Mouse (Mus musculus) midbrain, embryonic 11.5 days (tissue): ENCODE data around the gene Faf1. TPM values are rescaled to one million over a fixed set of nuclear protein-coding genes. Genes with fewer than 3 reads are reported as not detected.

Experiments used
- ATAC-seq: fragments of 200-750 bp; cut with Nextera tagmentation; 2 replicates; pipeline ENCODE4 v1.8.0; 2017; ENCODE audit warnings: moderate TSS enrichment, moderate library complexity; ENCODE audit not compliant: low FRiP score
- DNase-seq: peaks from one replicate; pipeline ENCODE4 v3.0.0; 2015; ENCODE audit warnings: low spot score; ENCODE audit errors: missing footprints
- H3K27ac ChIP-seq: fragments of 300-500 bp; sonication (generic); 2 replicates; pipeline ENCODE4 v1.5.1; 2014; ENCODE audit warnings: low read depth, low read length
- H3K27me3 ChIP-seq: fragments of 300-500 bp; sonication (generic); 2 replicates; pipeline ENCODE4 v1.6.1; 2014; ENCODE audit warnings: mild to moderate bottlenecking, low read length, moderate library complexity, mixed read lengths; ENCODE audit not compliant: control insufficient read depth, insufficient read depth
- H3K36me3 ChIP-seq: fragments of 300-500 bp; sonication (generic); 2 replicates; pipeline ENCODE4 v1.6.1; 2014; ENCODE audit warnings: mild to moderate bottlenecking, low read length, moderate library complexity, mixed read lengths; ENCODE audit not compliant: control insufficient read depth, insufficient read depth
- H3K4me1 ChIP-seq: fragments of 300-500 bp; sonication (generic); 2 replicates; pipeline ENCODE4 v1.6.1; 2014; ENCODE audit warnings: low read length; ENCODE audit not compliant: control insufficient read depth, insufficient read depth
- H3K4me2 ChIP-seq: fragments of 300-500 bp; sonication (generic); 2 replicates; pipeline ENCODE4 v1.6.1; 2014; ENCODE audit warnings: mild to moderate bottlenecking, moderate library complexity
- H3K4me3 ChIP-seq: fragments of 300-500 bp; sonication (generic); 2 replicates; pipeline ENCODE4 v1.5.1; 2014; ENCODE audit warnings: low read depth, low read length
- H3K9ac ChIP-seq: fragments of 300-500 bp; sonication (generic); 2 replicates; pipeline ENCODE4 v1.6.1; 2014; ENCODE audit warnings: low read length
- H3K9me3 ChIP-seq: fragments of 300-500 bp; sonication (generic); 2 replicates; pipeline ENCODE4 v1.6.1; 2016; ENCODE audit warnings: low read length; ENCODE audit not compliant: control insufficient read depth
- WGBS: fragments of 180-500 bp; shearing (Covaris S2); extraction: QIAGEN DNeasy Blood & Tissue Kit; methylation state at CpG from one replicate; pipeline ENCODE4 v1.1.7; 2014; 5-methylcytosine and 5-hydroxymethylcytosine counted together
- polyA plus RNA-seq: library from polyadenylated mRNA; unstranded; fragments of >200 nt; fragmentation: Nextera tagmentation; extraction: Ambion mirVana; gene quantifications from 2 replicates; pipeline ENCODE4 v1.2.1, GENCODE M21; 2014

The Faf1 gene
- polyA plus RNA-seq, 1 experiment from 2014 or later, result 42.4 TPM

DNA sequence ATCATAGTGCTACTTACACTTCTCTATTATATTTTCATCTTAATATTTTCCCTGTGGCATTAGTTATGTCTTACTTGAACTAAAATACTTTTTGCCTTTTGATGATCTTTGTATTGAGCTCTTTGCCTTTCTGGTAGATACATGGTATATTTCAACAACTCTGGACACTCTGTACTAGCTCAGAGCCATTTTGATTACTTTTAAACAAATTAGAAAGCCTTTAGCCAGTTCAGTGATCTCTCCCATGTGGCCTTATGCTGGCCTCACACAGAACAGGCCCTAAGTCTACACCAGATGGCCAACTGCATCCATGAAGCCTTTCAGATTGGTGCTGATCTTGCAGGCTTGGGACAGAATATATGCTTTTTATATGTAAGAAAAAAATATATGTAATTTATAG is 23.1 kb upstream of the Faf1 start:
- Histone ChIP-seq H3K27me3 (peaks cover 40% of the 10 kb centered on the region), H3K27ac (no peak overlapping the region), H3K4me1 (peaks cover 8% of the 10 kb centered on the region), H3K4me3 (no peak overlapping the region), H3K4me2 (no peak overlapping the region), H3K36me3 (no peaks in the 10 kb centered on the region), H3K9me3 (no peaks in the 10 kb centered on the region), H3K9ac (no peak overlapping the region)
- ATAC-seq (no peak), DNase-seq (no peak)

DNA sequence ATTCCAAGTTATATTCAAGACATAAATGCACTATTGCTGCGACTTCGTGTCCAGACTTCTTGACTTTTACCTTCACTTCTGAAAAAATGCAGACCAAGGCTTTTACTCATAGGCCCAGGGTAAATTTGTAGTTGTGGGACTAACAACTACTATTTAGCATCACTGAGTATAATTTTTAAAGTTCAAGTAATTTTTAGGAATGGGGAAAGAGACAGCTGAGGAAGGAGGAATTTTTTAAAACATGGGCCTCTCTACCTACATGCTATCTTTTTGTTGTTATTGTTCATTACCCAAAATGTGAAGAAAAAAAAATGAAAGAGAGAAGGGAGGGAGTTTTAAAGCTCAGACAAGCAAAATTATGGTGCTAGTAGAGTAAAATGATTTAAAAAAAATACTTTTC is 21.7 kb upstream of the Faf1 start:
- Histone ChIP-seq H3K4me1 (peaks cover 8% of the 10 kb centered on the region), H3K27me3 (peaks cover 52% of the 10 kb centered on the region), H3K4me2 (no peak overlapping the region), H3K27ac (no peak overlapping the region), H3K9ac (no peak overlapping the region), H3K36me3 (no peaks in the 10 kb centered on the region), H3K4me3 (no peak overlapping the region), H3K9me3 (no peaks in the 10 kb centered on the region)
- ATAC-seq, result no peak
- WGBS, result 50% methylated on average over 2 of the region's 2 CpGs
- DNase-seq, result no peak

DNA sequence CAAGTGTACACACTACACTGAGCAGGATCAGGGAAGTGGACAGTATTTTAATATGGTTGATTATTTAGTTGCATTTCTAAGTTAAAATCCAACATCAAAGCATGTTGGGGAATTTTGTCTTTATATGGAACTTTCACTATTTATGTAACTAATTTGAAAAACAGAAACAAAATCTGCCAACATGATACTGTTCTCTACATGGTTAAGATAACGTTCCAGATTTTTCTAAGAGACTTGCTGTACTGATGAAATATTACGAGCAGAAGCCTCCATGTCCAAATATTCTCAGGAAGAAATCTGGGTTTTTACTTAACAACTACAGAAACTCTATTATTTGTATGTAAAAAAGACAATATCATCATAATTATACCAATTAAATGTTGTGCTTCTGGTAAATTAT is 20.6 kb upstream of the Faf1 start:
- ATAC-seq (no peak), DNase-seq (peak; percentile 93)
- 33% methylated on average over 2 of the region's 2 CpGs for WGBS
- Histone ChIP-seq H3K27me3 (peaks cover 61% of the 10 kb centered on the region), H3K4me3 (no peak overlapping the region), H3K4me1 (peaks cover 8% of the 10 kb centered on the region), H3K4me2 (no peak overlapping the region), H3K36me3 (no peaks in the 10 kb centered on the region), H3K27ac (no peak overlapping the region), H3K9ac (no peak overlapping the region), H3K9me3 (no peaks in the 10 kb centered on the region)

GRCm38 (mm10) chr4:109656301-109656700 is 20.1 kb upstream of the Faf1 start:
- no peak overlapping the region for H3K4me2 ChIP-seq
- H3K4me1 ChIP-seq, result peaks cover 8% of the 10 kb centered on the region
- no peak for DNase-seq
- H3K4me3 ChIP-seq, result no peak overlapping the region
- H3K36me3 ChIP-seq, result no peaks in the 10 kb centered on the region
- peaks cover 65% of the 10 kb centered on the region for H3K27me3 ChIP-seq
- WGBS, result 8% methylated on average over 4 of the region's 4 CpGs
- H3K9ac ChIP-seq, result no peak overlapping the region
- ATAC-seq, result no peak
- no peaks in the 10 kb centered on the region for H3K9me3 ChIP-seq
- H3K27ac ChIP-seq, result no peak overlapping the region

DNA sequence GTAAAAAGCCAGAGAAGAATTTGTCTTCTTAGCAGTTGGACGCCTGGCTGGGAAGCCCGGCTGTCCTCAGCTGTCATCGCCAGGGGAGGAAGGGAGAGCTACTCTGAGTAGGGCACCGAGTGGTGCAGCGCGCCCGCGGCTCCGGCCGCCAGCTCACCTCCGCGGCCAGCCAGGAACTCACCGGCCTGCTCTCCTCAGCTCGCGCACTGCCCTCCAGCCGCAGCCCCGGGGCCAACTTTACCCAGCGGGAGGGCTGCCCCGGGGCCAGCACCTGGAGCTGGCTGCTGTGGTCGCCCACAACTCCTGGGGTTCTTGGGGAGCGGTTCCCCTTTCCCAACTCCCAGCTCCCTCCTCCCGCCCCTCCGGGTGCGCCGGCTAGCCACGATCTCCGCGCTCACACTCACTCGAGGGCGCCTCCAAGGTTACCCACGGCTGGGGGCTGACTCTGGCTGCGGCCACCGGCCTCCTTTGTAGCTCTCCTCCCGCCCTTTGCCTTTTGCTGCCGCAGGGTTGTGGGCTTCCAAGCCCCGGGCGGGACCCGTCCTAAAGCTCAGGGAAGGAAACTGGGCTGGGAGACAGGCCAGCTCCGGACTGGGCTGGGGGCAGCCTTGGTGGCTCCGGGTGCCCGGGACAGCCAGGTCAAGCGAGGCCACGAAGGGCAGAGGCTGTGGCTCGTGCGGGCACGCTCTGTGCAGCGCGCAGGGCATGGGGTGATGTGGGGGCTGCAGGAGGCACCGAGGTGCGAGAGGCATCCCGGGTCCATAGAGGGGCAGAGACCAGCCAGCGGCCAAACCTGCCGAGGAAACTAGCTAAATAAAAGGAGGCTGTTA is 19.2 kb upstream of the Faf1 start:
- WGBS, result under 1% methylated on average over 47 of the region's 53 CpGs
- H3K4me3 ChIP-seq, result peak overlapping the region; percentile 20
- H3K9me3 ChIP-seq, result no peaks in the 10 kb centered on the region
- H3K27ac ChIP-seq, result no peak overlapping the region
- no peak overlapping the region for H3K9ac ChIP-seq
- DNase-seq (peak; percentile 97), ATAC-seq (peak; percentile 82)
- peak overlapping the region; percentile 39 for H3K4me2 ChIP-seq
- H3K36me3 ChIP-seq, result no peaks in the 10 kb centered on the region
- H3K27me3 ChIP-seq, result peaks cover 72% of the 10 kb centered on the region
- peaks cover 8% of the 10 kb centered on the region for H3K4me1 ChIP-seq

- no peak overlapping the region for H3K27ac ChIP-seq
- DNase-seq (no peak), ATAC-seq (no peak)
- no peak overlapping the region; the same call in 1 of the 2 replicates for H3K4me2 ChIP-seq
- peaks cover 8% of the 10 kb centered on the region for H3K4me1 ChIP-seq
- peak overlapping the region; percentile 20; the same call in 1 of the 2 replicates for H3K4me3 ChIP-seq
- peaks cover 75% of the 10 kb centered on the region for H3K27me3 ChIP-seq
- H3K36me3 ChIP-seq, result no peaks in the 10 kb centered on the region
- 2% methylated on average over 20 of the region's 20 CpGs for WGBS
- H3K9me3 ChIP-seq, result no peaks in the 10 kb centered on the region
- no peak overlapping the region for H3K9ac ChIP-seq
Measured at GRCm38 (mm10) chr4:109657851-109658500, 18.4 kb upstream of the Faf1 start.

- H3K27me3 ChIP-seq, result peaks cover 74% of the 10 kb centered on the region
- 3% methylated on average over 8 of the region's 8 CpGs for WGBS
- no peak for ATAC-seq
Measured at GRCm38 (mm10) chr4:109658826-109659225, 17.6 kb upstream of the Faf1 start.

GRCm38 (mm10) chr4:109659571-109659970 is 16.8 kb upstream of the Faf1 start:
- no peak overlapping the region for H3K4me3 ChIP-seq
- no peak for DNase-seq
- H3K9ac ChIP-seq, result no peak overlapping the region
- no peak overlapping the region for H3K4me2 ChIP-seq
- no peaks in the 10 kb centered on the region for H3K36me3 ChIP-seq
- no peak for ATAC-seq
- 3% methylated on average over 2 of the region's 2 CpGs for WGBS
- H3K27me3 ChIP-seq, result peaks cover 77% of the 10 kb centered on the region
- no peaks in the 10 kb centered on the region for H3K9me3 ChIP-seq
- H3K4me1 ChIP-seq, result peaks cover 8% of the 10 kb centered on the region
- no peak overlapping the region for H3K27ac ChIP-seq

More at GRCm38 (mm10) chr4:109658826-109659225, 17.6 kb upstream of the Faf1 start:
- DNase-seq, result no peak
- Histone ChIP-seq H3K4me2 (no peak overlapping the region), H3K27ac (no peak overlapping the region), H3K36me3 (no peaks in the 10 kb centered on the region), H3K4me1 (peaks cover 8% of the 10 kb centered on the region), H3K9me3 (no peaks in the 10 kb centered on the region), H3K9ac (no peak overlapping the region), H3K4me3 (no peak overlapping the region)

GRCm38 (mm10) chr4:109660568-109660967 is 15.8 kb upstream of the Faf1 start:
- Histone ChIP-seq H3K36me3 (no peaks in the 10 kb centered on the region), H3K9me3 (no peaks in the 10 kb centered on the region), H3K27me3 (peaks cover 78% of the 10 kb centered on the region), H3K4me1 (peaks cover 13% of the 10 kb centered on the region), H3K4me2 (no peak overlapping the region), H3K9ac (no peak overlapping the region), H3K27ac (no peak overlapping the region), H3K4me3 (no peak overlapping the region)
- 4% methylated on average over 3 of the region's 3 CpGs for WGBS
- ATAC-seq (no peak), DNase-seq (no peak)
